Mouse (Mus musculus) CH12.LX (cell line): Measurements from ENCODE around the gene 4930524B15Rik. TPM values are rescaled to one million over a fixed set of nuclear protein-coding genes. Genes with fewer than 3 reads are reported as not detected.

ENCODE experiments used
- DNase-seq: peaks from one replicate; pipeline ENCODE4 v3.0.0-alpha.2; 2013; ENCODE audit errors: extremely low read depth
- H3K27ac ChIP-seq: 2 replicates; pipeline ENCODE4 v1.5.1; 2012; ENCODE audit warnings: low read depth, mild to moderate bottlenecking, control low read depth, moderate library complexity; ENCODE audit not compliant: insufficient read depth
- H3K27me3 ChIP-seq: replicated peaks from 2 replicates; pipeline ENCODE3; 2012; ENCODE audit warnings: inconsistent platforms
- H3K36me3 ChIP-seq, 2 experiments: replicated peaks in 1 of 2; 2 replicates each; pipeline versions ENCODE3 to v1.6.1; 2012; ENCODE audit warnings: inconsistent platforms in 1 of 2, low read length in 1 of 2, mild to moderate bottlenecking in 1 of 2, mixed read lengths in 1 of 2, moderate library complexity in 1 of 2; ENCODE audit not compliant: control insufficient read depth in 1 of 2, insufficient read depth in 1 of 2
- H3K4me1 ChIP-seq, 2 experiments: 2 replicates each; pipeline ENCODE4 v1.6.1; 2012; ENCODE audit warnings: inconsistent platforms in 1 of 2, moderate library complexity in 1 of 2; ENCODE audit not compliant: insufficient read depth in 2 of 2, control insufficient read depth in 1 of 2
- H3K4me2 ChIP-seq: 2 replicates; pipeline ENCODE4 v1.6.1; 2012; ENCODE audit warnings: low read depth, mild to moderate bottlenecking, control low read depth; ENCODE audit not compliant: poor library complexity, insufficient read depth, severe bottlenecking
- H3K4me3 ChIP-seq, 3 experiments: fragments of 150-350 bp in 1 of 3; sonication (generic) in 1 of 3; replicated peaks in 1 of 3; 2 replicates each; pipeline versions ENCODE3 to v1.5.1; 2011 to 2012; ENCODE audit warnings: low read depth in 2 of 3, low read length in 2 of 3, mild to moderate bottlenecking in 2 of 3, moderate library complexity in 2 of 3, control low read depth in 1 of 3, improper control_type of control experiment in 1 of 3, inconsistent platforms in 1 of 3, mixed read lengths in 1 of 3; ENCODE audit not compliant: poor library complexity in 1 of 3
- H3K79me2 ChIP-seq: replicated peaks from 2 replicates; pipeline ENCODE4 v1.6.1; 2012; ENCODE audit warnings: mild to moderate bottlenecking, moderate library complexity; ENCODE audit not compliant: control insufficient read depth, poor library complexity, insufficient read depth, severe bottlenecking; ENCODE audit errors: extremely low read depth
- H3K9ac ChIP-seq: 2 replicates; pipeline ENCODE4 v1.6.1; 2012; ENCODE audit warnings: low read depth, mild to moderate bottlenecking, control low read depth, moderate library complexity; ENCODE audit not compliant: insufficient read depth
- H3K9me3 ChIP-seq: replicated peaks from 2 replicates; pipeline ENCODE3; 2012; ENCODE audit warnings: low read length, inconsistent platforms, mixed read lengths
- CHD1 ChIP-seq: IDR thresholded peaks from 2 replicates; pipeline ENCODE4 v1.6.1; 2012; ENCODE audit warnings: low read depth, low read length, improper control_type of control experiment, inconsistent platforms
- CTCF ChIP-seq, 2 experiments: IDR thresholded peaks in 1 of 2; conservative IDR thresholded peaks in 1 of 2; 2 replicates each; pipeline ENCODE4 v1.5.1; 2011 to 2012; ENCODE audit warnings: low read depth in 2 of 2, low read length in 2 of 2, improper control_type of control experiment in 1 of 2, inconsistent platforms in 1 of 2, mild to moderate bottlenecking in 1 of 2, moderate library complexity in 1 of 2
- E2F4 ChIP-seq: IDR thresholded peaks from 2 replicates; pipeline ENCODE4 v1.6.1; 2011; ENCODE audit warnings: low read depth, low read length, improper control_type of control experiment; ENCODE audit not compliant: insufficient replicate concordance
- ELF1 ChIP-seq: IDR thresholded peaks from 2 replicates; pipeline ENCODE4 v1.6.1; 2014; ENCODE audit warnings: low read depth, mild to moderate bottlenecking, inconsistent platforms, low read length, improper control_type of control experiment
- JUN ChIP-seq: IDR thresholded peaks from 2 replicates; pipeline ENCODE4 v1.6.1; 2011; ENCODE audit warnings: low read depth, mild to moderate bottlenecking, low read length, improper control_type of control experiment, moderate library complexity; ENCODE audit not compliant: insufficient read depth
- MAZ ChIP-seq: IDR thresholded peaks from 2 replicates; pipeline ENCODE4 v1.6.1; 2012; ENCODE audit warnings: low read depth, mild to moderate bottlenecking, inconsistent platforms, low read length, improper control_type of control experiment, moderate library complexity
- MXI1 ChIP-seq: IDR thresholded peaks from 2 replicates; pipeline ENCODE4 v1.6.1; 2011; ENCODE audit warnings: mild to moderate bottlenecking, low read depth, low read length, improper control_type of control experiment
- NELFE ChIP-seq: IDR thresholded peaks from 2 replicates; pipeline ENCODE4 v1.6.1; 2011; ENCODE audit warnings: low read depth, low read length, improper control_type of control experiment
- PAX5 ChIP-seq: IDR thresholded peaks from 2 replicates; pipeline ENCODE4 v1.6.1; 2012; ENCODE audit warnings: low read length, inconsistent platforms, mixed read lengths
- UBTF ChIP-seq: IDR thresholded peaks from 2 replicates; pipeline ENCODE4 v1.6.1; 2012; ENCODE audit warnings: low read depth, mild to moderate bottlenecking, inconsistent platforms, low read length, improper control_type of control experiment, moderate library complexity
- USF2 ChIP-seq: conservative IDR thresholded peaks from 2 replicates; pipeline ENCODE4 v1.6.1; 2011; ENCODE audit warnings: low read depth, low read length, improper control_type of control experiment
- dilution Hi-C: fragments of 300-500 bp; cut with MboI; formaldehyde crosslinking; loops from 2 replicates; pipeline ENCODE4 v1.14.3; 2020; ENCODE audit warnings: low sequenced_read_pairs; ENCODE audit not compliant: extremely low pct_unique_long_range_greater_than_20kb, extremely low pct_ligation_motif_present
- in situ Hi-C: fragments of 300-500 bp; cut with MboI; formaldehyde crosslinking; loops from 3 replicates; pipeline ENCODE4 v1.14.3; 2019; ENCODE audit warnings: low sequenced_read_pairs, low pct_ligation_motif_present, low pct_unique_long_range_greater_than_20kb, mixed read lengths
- polyA plus RNA-seq: library from polyadenylated mRNA; unstranded; fragments of >175 nt; gene quantifications from 2 replicates; pipeline ENCODE4 v1.2.1, GENCODE M21; 2012; ENCODE audit warnings: low read depth; ENCODE audit not compliant: insufficient read length
- total RNA-seq, 2 experiments: library from RNA; depleted of rRNA; stranded (reverse); fragments of 300-350 nt in 1 of 2; fragments of >200 nt in 1 of 2; gene quantifications; 2 replicates each; pipeline ENCODE4 v1.2.3; 2012 to 2014

4930524B15Rik gene
- total and polyA plus RNA-seq, 3 experiments = not detected

- no peak overlapping the region for H3K27ac ChIP-seq
- TF ChIP-seq USF2 (no peak), NELFE (no peak), JUN (no peak), PAX5 (no peak), E2F4 (no peak), UBTF (no peak), MXI1 (no peak), ELF1 (no peak), CTCF (conservative IDR thresholded peaks at IDR 0.05 in 1 of 2, IDR thresholded peaks at IDR 0.05 in 1 of 2; ENCODE audit: low read depth in 2 of 2, low read length in 2 of 2) (no peak)
- TF ChIP-seq, all 38 proteins: peak for 0
- H3K79me2 ChIP-seq = no peaks in the 10 kb centered on the region
- no peak for DNase-seq
- H3K4me1 ChIP-seq = peaks cover 3 to 24% of the 10 kb centered on the region in 2 experiments; a peak in 3 of 4 replicates
- no peak overlapping the region for H3K4me2 ChIP-seq
- peaks cover 3% of the 10 kb centered on the region for H3K27me3 ChIP-seq
- no peak overlapping the region for H3K9ac ChIP-seq
- H3K36me3 ChIP-seq = no peaks in the 10 kb centered on the region
- H3K9me3 ChIP-seq = no peaks in the 10 kb centered on the region
- no peak overlapping the region for H3K4me3 ChIP-seq
- dilution Hi-C loops = no loop called here
- in situ Hi-C loops = loop anchor here (5.0 kb wide), 1 partner anchor 273 kb away; the partner anchor contains the start of gene Bod1
Observed at GRCm38 (mm10) chr11:31945471-31945870, 19.9 kb upstream of the 4930524B15Rik start.

- TF ChIP-seq MAZ = 0 out of 2 replicates have a peak, but pooled peaks have one; percentile 58
- TF ChIP-seq CHD1 = no peak
- no peak for TF ChIP-seq USF2
- TF ChIP-seq UBTF = no peak
- TF ChIP-seq, all 38 proteins: peak for 1
- no peak overlapping the region for H3K27ac ChIP-seq
- no peaks in the 10 kb centered on the region for H3K9me3 ChIP-seq
- no peaks in the 10 kb centered on the region for H3K36me3 ChIP-seq
- in situ Hi-C loops (loop anchor here (5.0 kb wide), 1 partner anchor 276 kb away; the partner anchor contains the start of gene Bod1), dilution Hi-C loops (no loop called here)
- H3K79me2 ChIP-seq = no peaks in the 10 kb centered on the region
- 0 out of 2 replicates have a peak overlapping the region, but pooled peaks have one; percentile 18 for H3K9ac ChIP-seq
- H3K4me3 ChIP-seq = peak overlapping the region; percentile 46 to 53 (median 49)
- DNase-seq = no peak
- H3K4me2 ChIP-seq = peak overlapping the region; percentile 63
- H3K4me1 ChIP-seq = peaks cover 7 to 18% of the 10 kb centered on the region in 2 experiments
- H3K27me3 ChIP-seq = peaks cover 23% of the 10 kb centered on the region
Observed at GRCm38 (mm10) chr11:31948462-31949330, 16.7 kb upstream of the 4930524B15Rik start.
